Mouse (Mus musculus) neural tube, embryonic 12.5 days (tissue): ENCODE results near the gene Rora. TPM values are rescaled to one million over a fixed set of nuclear protein-coding genes. Genes with fewer than 3 reads are reported as not detected.

Experiments
- ATAC-seq: fragments of 200-750 bp; cut with Nextera tagmentation; 2 replicates; pipeline ENCODE4 v1.8.0; 2017; ENCODE audit warnings: low read depth, mild to moderate bottlenecking, moderate TSS enrichment, moderate library complexity; ENCODE audit not compliant: low FRiP score
- H3K27ac ChIP-seq: fragments of 300-500 bp; sonication (generic); 2 replicates; pipeline ENCODE4 v1.5.1; 2016
- H3K27me3 ChIP-seq: fragments of 300-500 bp; sonication (generic); replicated peaks from 2 replicates; pipeline ENCODE4 v1.6.1; 2016; ENCODE audit warnings: mild to moderate bottlenecking
- H3K36me3 ChIP-seq: fragments of 300-500 bp; sonication (generic); 2 replicates; pipeline ENCODE4 v1.6.1; 2016; ENCODE audit warnings: mild to moderate bottlenecking
- H3K4me1 ChIP-seq: fragments of 300-500 bp; sonication (generic); 2 replicates; pipeline ENCODE4 v1.6.1; 2016
- H3K4me2 ChIP-seq: fragments of 300-500 bp; sonication (generic); replicated peaks from 2 replicates; pipeline ENCODE4 v1.6.1; 2016; ENCODE audit warnings: mild to moderate bottlenecking
- H3K4me3 ChIP-seq: fragments of 300-500 bp; sonication (generic); 2 replicates; pipeline ENCODE4 v1.5.1; 2016
- H3K9ac ChIP-seq: fragments of 300-500 bp; sonication (generic); 2 replicates; pipeline ENCODE4 v1.6.1; 2016; ENCODE audit warnings: mild to moderate bottlenecking
- H3K9me3 ChIP-seq: fragments of 300-500 bp; sonication (generic); 2 replicates; pipeline ENCODE4 v1.6.1; 2016; ENCODE audit warnings: mild to moderate bottlenecking
- WGBS: fragments of 180-500 bp; shearing (Covaris S2); methylation state at CpG from one replicate; pipeline ENCODE4 v1.1.7; 2016; 5-methylcytosine and 5-hydroxymethylcytosine counted together
- polyA plus RNA-seq: library from polyadenylated mRNA; unstranded; fragments of >200 nt; fragmentation: Nextera tagmentation; extraction: Ambion mirVana; gene quantifications from 2 replicates; pipeline ENCODE4 v1.2.1, GENCODE M21; 2016

The Rora gene
- polyA plus RNA-seq, 1 experiment from 2014 or later, result 5.3 TPM

DNA sequence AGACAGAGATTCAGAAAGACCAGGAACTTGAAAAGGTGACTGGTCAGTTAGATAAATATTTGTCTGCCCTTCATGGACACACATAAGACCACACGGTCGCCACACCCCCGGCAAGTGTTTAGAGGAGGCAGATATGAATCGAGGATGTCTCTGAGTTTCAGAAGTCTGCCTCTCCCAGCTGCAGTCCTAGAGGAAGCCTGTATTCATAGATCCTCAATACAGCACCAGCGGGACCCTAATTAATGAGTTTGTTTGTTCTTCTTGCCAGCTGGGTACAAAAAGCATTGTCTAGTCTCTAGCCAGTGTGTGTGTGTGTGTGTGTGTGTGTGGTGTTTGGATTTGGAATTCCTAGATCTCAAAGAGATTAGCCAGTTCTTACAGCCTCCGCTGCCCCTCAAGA, 228.3 kb downstream of the Rora start:
- 52% methylated on average over 6 of the region's 6 CpGs for WGBS
- no peak overlapping the region for H3K27ac ChIP-seq
- H3K4me1 ChIP-seq, result peaks cover 9% of the 10 kb centered on the region; the same call in 1 of the 2 replicates
- no peak overlapping the region for H3K9ac ChIP-seq
- no peak overlapping the region for H3K4me3 ChIP-seq
- no peaks in the 10 kb centered on the region for H3K36me3 ChIP-seq
- H3K27me3 ChIP-seq, result no peaks in the 10 kb centered on the region
- no peaks in the 10 kb centered on the region for H3K9me3 ChIP-seq
- ATAC-seq, result no peak
- H3K4me2 ChIP-seq, result no peak overlapping the region

GRCm38 (mm10) chr9:68883005-68883404, 229.4 kb downstream of the Rora start:
- no peak overlapping the region for H3K4me3 ChIP-seq
- H3K4me2 ChIP-seq, result no peak overlapping the region
- peaks cover 9% of the 10 kb centered on the region; the same call in 1 of the 2 replicates for H3K4me1 ChIP-seq
- H3K27ac ChIP-seq, result no peak overlapping the region
- no peak overlapping the region for H3K9ac ChIP-seq
- ATAC-seq, result no peak
- no peaks in the 10 kb centered on the region for H3K9me3 ChIP-seq
- H3K27me3 ChIP-seq, result no peaks in the 10 kb centered on the region
- no peaks in the 10 kb centered on the region for H3K36me3 ChIP-seq
- 66% methylated on average over 6 of the region's 6 CpGs for WGBS

DNA sequence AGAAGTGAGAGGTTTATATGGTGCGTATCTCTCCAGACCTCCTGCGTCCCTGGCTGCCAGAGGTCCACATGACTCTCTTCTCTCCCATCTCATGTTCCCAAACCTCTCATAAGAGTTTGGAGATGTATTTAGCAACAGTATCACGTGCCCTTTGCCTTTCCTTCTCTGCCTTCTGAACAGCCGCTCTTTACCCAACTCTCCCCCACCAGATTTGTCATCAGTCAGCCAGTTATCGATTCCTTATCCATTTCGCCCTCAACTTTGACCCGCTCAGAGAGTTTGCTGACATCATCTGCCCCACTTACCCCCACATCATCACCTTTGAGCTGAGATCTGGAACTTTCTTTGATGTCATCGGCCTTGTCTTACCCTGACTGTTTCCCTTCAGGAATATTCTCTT, 230.1 kb downstream of the Rora start:
- Histone ChIP-seq H3K4me1 (peaks cover 15% of the 10 kb centered on the region), H3K9me3 (no peaks in the 10 kb centered on the region), H3K9ac (no peak overlapping the region), H3K4me3 (no peak overlapping the region), H3K27ac (no peak overlapping the region), H3K27me3 (no peaks in the 10 kb centered on the region), H3K36me3 (no peaks in the 10 kb centered on the region), H3K4me2 (no peak overlapping the region)
- 90% methylated on average over 8 of the region's 8 CpGs for WGBS
- no peak for ATAC-seq

GRCm38 (mm10) chr9:68884451-68885035, 231.0 kb downstream of the Rora start:
- H3K27ac ChIP-seq, result no peak overlapping the region
- no peak overlapping the region for H3K4me2 ChIP-seq
- WGBS, result 86% methylated on average over 9 of the region's 9 CpGs
- no peaks in the 10 kb centered on the region for H3K9me3 ChIP-seq
- no peak overlapping the region for H3K9ac ChIP-seq
- H3K4me1 ChIP-seq, result peaks cover 15% of the 10 kb centered on the region
- no peaks in the 10 kb centered on the region for H3K27me3 ChIP-seq
- no peak for ATAC-seq
- H3K36me3 ChIP-seq, result no peaks in the 10 kb centered on the region
- no peak overlapping the region for H3K4me3 ChIP-seq

GRCm38 (mm10) chr9:68888670-68889069, 235.1 kb downstream of the Rora start:
- H3K4me2 ChIP-seq, result no peak overlapping the region
- H3K4me3 ChIP-seq, result no peak overlapping the region
- H3K9me3 ChIP-seq, result no peaks in the 10 kb centered on the region
- H3K9ac ChIP-seq, result no peak overlapping the region
- peaks cover 6% of the 10 kb centered on the region; the same call in 1 of the 2 replicates for H3K4me1 ChIP-seq
- no peak for ATAC-seq
- H3K36me3 ChIP-seq, result no peaks in the 10 kb centered on the region
- 49% methylated on average over 8 of the region's 8 CpGs for WGBS
- H3K27ac ChIP-seq, result no peak overlapping the region
- no peaks in the 10 kb centered on the region for H3K27me3 ChIP-seq

GRCm38 (mm10) chr9:68891431-68891830, 237.8 kb downstream of the Rora start:
- Histone ChIP-seq H3K4me3 (no peak overlapping the region), H3K9ac (no peak overlapping the region), H3K4me1 (peaks cover 6% of the 10 kb centered on the region; the same call in 1 of the 2 replicates), H3K27ac (no peak overlapping the region), H3K36me3 (no peaks in the 10 kb centered on the region), H3K27me3 (no peaks in the 10 kb centered on the region), H3K9me3 (no peaks in the 10 kb centered on the region), H3K4me2 (no peak overlapping the region)
- no peak for ATAC-seq
- WGBS, result 79% methylated on average over 11 of the region's 11 CpGs

DNA sequence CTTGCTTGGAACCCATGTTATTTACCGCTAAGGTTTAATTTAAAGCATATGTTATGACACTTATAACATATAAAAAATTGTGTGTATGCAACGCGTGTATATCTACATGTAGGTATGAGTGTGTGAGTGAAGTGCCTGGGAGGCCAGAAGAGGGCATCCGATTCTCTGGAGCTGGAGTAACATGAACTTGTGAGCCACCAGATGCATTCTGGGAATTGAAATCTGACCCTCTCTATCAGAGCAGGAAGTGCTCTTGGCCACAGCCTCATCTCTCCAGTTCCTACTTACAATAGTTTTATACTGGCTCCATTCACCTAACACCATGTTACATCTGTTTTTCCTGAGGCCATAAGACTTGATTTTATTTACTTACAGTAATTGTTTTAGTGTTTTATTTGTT, 238.8 kb downstream of the Rora start:
- H3K4me3 ChIP-seq, result no peak overlapping the region
- H3K36me3 ChIP-seq, result no peaks in the 10 kb centered on the region
- H3K27me3 ChIP-seq, result no peaks in the 10 kb centered on the region
- H3K4me1 ChIP-seq, result peaks cover 6% of the 10 kb centered on the region; the same call in 1 of the 2 replicates
- no peak for ATAC-seq
- 96% methylated on average over 4 of the region's 4 CpGs for WGBS
- no peaks in the 10 kb centered on the region for H3K9me3 ChIP-seq
- no peak overlapping the region for H3K9ac ChIP-seq
- H3K27ac ChIP-seq, result no peak overlapping the region
- no peak overlapping the region for H3K4me2 ChIP-seq

GRCm38 (mm10) chr9:68892859-68893258, 239.3 kb downstream of the Rora start:
- no peaks in the 10 kb centered on the region for H3K9me3 ChIP-seq
- 59% methylated on average over 6 of the region's 6 CpGs for WGBS
- H3K4me2 ChIP-seq, result no peak overlapping the region
- H3K36me3 ChIP-seq, result no peaks in the 10 kb centered on the region
- no peak overlapping the region for H3K27ac ChIP-seq
- no peak overlapping the region for H3K9ac ChIP-seq
- peaks cover 6% of the 10 kb centered on the region; the same call in 1 of the 2 replicates for H3K4me1 ChIP-seq
- ATAC-seq, result no peak
- no peaks in the 10 kb centered on the region for H3K27me3 ChIP-seq
- H3K4me3 ChIP-seq, result no peak overlapping the region

GRCm38 (mm10) chr9:68898286-68898685, 244.7 kb downstream of the Rora start:
- no peaks in the 10 kb centered on the region for H3K27me3 ChIP-seq
- H3K4me2 ChIP-seq, result no peak overlapping the region
- no peaks in the 10 kb centered on the region for H3K4me1 ChIP-seq
- no peak overlapping the region for H3K4me3 ChIP-seq
- 84% methylated on average over 6 of the region's 6 CpGs for WGBS
- no peak overlapping the region for H3K27ac ChIP-seq
- no peak overlapping the region for H3K9ac ChIP-seq
- no peaks in the 10 kb centered on the region for H3K36me3 ChIP-seq
- ATAC-seq, result no peak
- no peaks in the 10 kb centered on the region for H3K9me3 ChIP-seq

DNA sequence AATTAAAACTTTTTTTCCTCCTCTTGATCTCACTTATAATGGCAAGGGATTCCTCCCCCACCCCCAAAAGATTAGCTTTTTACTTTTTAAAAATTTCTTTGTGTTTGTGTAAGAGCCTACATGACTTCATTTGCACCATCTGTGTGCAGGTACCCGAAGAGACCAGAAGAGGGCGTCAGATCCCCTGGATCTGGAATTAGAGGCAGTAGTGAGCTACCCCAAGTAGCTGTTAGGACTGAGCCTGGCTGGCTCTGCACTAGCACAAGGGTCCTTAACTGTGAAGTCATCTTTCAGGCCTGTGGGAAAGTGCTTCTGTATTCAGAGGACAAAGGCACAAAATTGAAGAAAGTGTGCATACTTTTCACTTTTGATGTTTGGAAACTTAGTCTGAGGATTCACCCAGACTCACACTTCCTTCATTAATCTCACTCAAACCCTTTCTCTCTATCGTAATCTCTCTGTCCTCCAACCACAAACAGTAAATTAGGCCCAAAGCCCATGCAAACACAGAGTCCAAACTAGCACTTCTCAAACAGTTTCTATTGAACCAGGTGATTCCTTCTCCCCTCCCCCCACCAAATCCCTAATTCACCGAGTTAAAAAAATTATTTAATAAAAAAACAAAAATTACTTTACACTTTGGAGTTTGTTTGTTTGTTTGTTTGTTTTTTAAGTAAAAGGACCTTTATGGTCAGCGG, 246.1 kb downstream of the Rora start:
- Histone ChIP-seq H3K9ac (no peak overlapping the region), H3K4me1 (no peaks in the 10 kb centered on the region), H3K4me3 (no peak overlapping the region), H3K27ac (no peak overlapping the region), H3K27me3 (no peaks in the 10 kb centered on the region), H3K4me2 (no peak overlapping the region), H3K9me3 (no peaks in the 10 kb centered on the region), H3K36me3 (no peaks in the 10 kb centered on the region)
- no peak for ATAC-seq
- WGBS, result 85% methylated on average over 5 of the region's 5 CpGs

- H3K4me1 ChIP-seq, result no peaks in the 10 kb centered on the region
- H3K9ac ChIP-seq, result no peak overlapping the region
- H3K4me3 ChIP-seq, result no peak overlapping the region
- no peak overlapping the region for H3K4me2 ChIP-seq
- 67% methylated on average over 6 of the region's 6 CpGs for whole genome bisulfite sequencing
- H3K27ac ChIP-seq, result no peak overlapping the region
- ATAC-seq, result no peak
- no peaks in the 10 kb centered on the region for H3K27me3 ChIP-seq
- no peaks in the 10 kb centered on the region for H3K36me3 ChIP-seq
- no peaks in the 10 kb centered on the region for H3K9me3 ChIP-seq
Measured at GRCm38 (mm10) chr9:68906361-68906883, 252.8 kb downstream of the Rora start.

DNA sequence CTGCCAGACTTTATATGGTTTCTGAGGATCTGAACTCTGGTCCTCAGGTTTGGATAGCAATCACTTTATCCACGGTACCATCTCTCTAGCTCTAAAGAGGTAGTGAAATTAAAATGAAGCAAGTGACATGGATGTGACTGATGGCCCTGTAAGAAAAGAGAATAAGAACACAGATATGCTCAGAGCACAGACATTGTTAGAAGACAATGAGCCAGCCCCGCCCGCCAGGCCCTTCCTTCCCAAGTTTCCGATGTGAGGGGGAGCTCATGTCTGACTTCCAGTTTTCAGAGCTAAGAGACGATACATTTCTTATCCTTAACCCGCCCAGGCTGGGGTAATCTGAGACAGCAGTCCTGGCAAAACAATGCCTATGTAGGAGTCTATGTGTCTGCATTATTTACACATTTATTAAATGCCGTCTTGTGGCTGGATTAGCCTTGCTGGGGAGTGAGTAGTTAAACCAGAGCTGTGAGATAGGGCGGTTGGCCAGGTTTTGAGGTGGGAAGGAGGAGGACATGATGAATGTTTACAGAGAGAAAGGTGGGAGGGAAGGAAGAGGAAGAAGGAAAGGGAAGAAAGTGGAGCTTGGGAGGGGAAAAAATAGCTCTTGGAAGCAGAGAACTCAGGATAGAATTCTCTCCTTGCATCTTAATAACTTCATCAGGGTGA, 259.0 kb downstream of the Rora start:
- Histone ChIP-seq H3K9me3 (no peaks in the 10 kb centered on the region), H3K36me3 (no peaks in the 10 kb centered on the region), H3K27ac (no peak overlapping the region), H3K4me1 (no peaks in the 10 kb centered on the region), H3K9ac (no peak overlapping the region), H3K4me3 (no peak overlapping the region), H3K27me3 (no peaks in the 10 kb centered on the region), H3K4me2 (no peak overlapping the region)
- ATAC-seq, result no peak
- 51% methylated on average over 8 of the region's 8 CpGs for WGBS
